23 mouse cellular contexts compared by ENCODE assay signal in genomic region chr10:44450835-44451234, GRCm38 (mm10).
"Had no signal": no experiment of that assay in that cellular context is flagged by ENCODE, and none has a peak within 500 bp of the region (broad histone marks: within the 10 kb centered on the region; RNA-seq: fewer than 3 reads in every experiment).

No protein-coding gene starts in this region.

- H3K36me3 ChIP-seq: heart, embryonic 13.5 days; heart, embryonic 15.5 days; hindbrain, embryonic 13.5 days; hindbrain, embryonic 15.5 days; limb, embryonic 13.5 days; limb, embryonic 15.5 days; liver, embryonic 12.5 days had no signal

- DNase-seq: forebrain, postnatal 0 days; gastrocnemius, postnatal 14 days; gastrocnemius, postnatal 36 days; heart, adult 18-20 months; heart, postnatal 14 days; heart, postnatal 36 days; kidney, adult 18-20 months; kidney, adult 8-10 months; kidney, postnatal 10 days; kidney, postnatal 25 days; kidney, postnatal 4 days; left cerebral cortex, postnatal 4 days had no signal

- H3K4me2 ChIP-seq: heart, embryonic 11.5 days; heart, embryonic 13.5 days; heart, embryonic 15.5 days; hindbrain, embryonic 13.5 days; hindbrain, embryonic 15.5 days; limb, embryonic 13.5 days; limb, embryonic 15.5 days; liver, embryonic 12.5 days had no signal

- ATAC-seq: forebrain, postnatal 0 days; hindbrain, postnatal 0 days; inflammation-experienced regulatory T-cells, adult 6 months; liver, embryonic 12.5 days had no signal

- H3K9ac ChIP-seq: forebrain, postnatal 0 days; heart, embryonic 13.5 days; heart, embryonic 15.5 days; hindbrain, embryonic 13.5 days; hindbrain, embryonic 15.5 days; limb, embryonic 13.5 days; limb, embryonic 15.5 days; liver, embryonic 12.5 days; liver, embryonic 14.5 days had no signal

- H3K4me3 ChIP-seq: heart, embryonic 13.5 days; heart, embryonic 15.5 days; hindbrain, embryonic 13.5 days; hindbrain, embryonic 15.5 days; limb, embryonic 13.5 days; limb, embryonic 15.5 days; liver, embryonic 12.5 days had no signal

- H3K4me1 ChIP-seq: heart, embryonic 15.5 days; hindbrain, embryonic 13.5 days; hindbrain, embryonic 15.5 days; limb, embryonic 13.5 days had no signal

- H3K9me3 ChIP-seq: heart, embryonic 13.5 days; heart, embryonic 15.5 days; hindbrain, embryonic 13.5 days; hindbrain, embryonic 15.5 days; limb, embryonic 13.5 days; limb, embryonic 15.5 days; liver, embryonic 12.5 days had no signal

- H3K27ac ChIP-seq: heart, embryonic 13.5 days; heart, embryonic 15.5 days; hindbrain, embryonic 13.5 days; hindbrain, embryonic 15.5 days; hindbrain, postnatal 0 days; limb, embryonic 13.5 days; limb, embryonic 15.5 days; liver, embryonic 12.5 days; liver, embryonic 14.5 days had no signal
